Mouse (Mus musculus) intestine, embryonic 15.5 days (tissue): ENCODE measurements around the gene Eipr1. TPM values are rescaled to one million over a fixed set of nuclear protein-coding genes. Genes with fewer than 3 reads are reported as not detected.
A peak's percentile ranks its signal among the peaks of the same experiment; 100 is the strongest.

Experiments used
- ATAC-seq: fragments of 200-750 bp; cut with Nextera tagmentation; 2 replicates; pipeline ENCODE4 v1.8.0; 2017; ENCODE audit warnings: moderate TSS enrichment, moderate library complexity
- H3K27ac ChIP-seq: fragments of 300-500 bp; sonication (generic); 2 replicates; pipeline ENCODE4 v1.5.1; 2015; ENCODE audit warnings: mild to moderate bottlenecking, inconsistent platforms
- H3K27me3 ChIP-seq: fragments of 300-500 bp; sonication (generic); replicated peaks from 2 replicates; pipeline ENCODE4 v1.6.1; 2015; ENCODE audit warnings: inconsistent platforms
- H3K36me3 ChIP-seq: fragments of 300-500 bp; sonication (generic); 2 replicates; pipeline ENCODE4 v1.6.1; 2015; ENCODE audit warnings: inconsistent platforms
- H3K4me1 ChIP-seq: fragments of 300-500 bp; sonication (generic); replicated peaks from 2 replicates; pipeline ENCODE4 v1.6.1; 2015; ENCODE audit warnings: inconsistent platforms
- H3K4me2 ChIP-seq: fragments of 300-500 bp; sonication (generic); replicated peaks from 2 replicates; pipeline ENCODE4 v1.6.1; 2015; ENCODE audit warnings: mild to moderate bottlenecking, inconsistent platforms
- H3K4me3 ChIP-seq: fragments of 300-500 bp; sonication (generic); replicated peaks from 2 replicates; pipeline ENCODE4 v1.5.1; 2015; ENCODE audit warnings: inconsistent platforms
- H3K9ac ChIP-seq: fragments of 300-500 bp; sonication (generic); 2 replicates; pipeline ENCODE4 v1.6.1; 2015; ENCODE audit warnings: inconsistent platforms
- H3K9me3 ChIP-seq: fragments of 300-500 bp; sonication (generic); 2 replicates; pipeline ENCODE4 v1.6.1; 2016; ENCODE audit warnings: inconsistent platforms
- WGBS: fragments of 180-500 bp; shearing (Covaris S2); methylation state at CpG from one replicate; pipeline ENCODE4 v1.1.7; 2015; 5-methylcytosine and 5-hydroxymethylcytosine counted together
- polyA plus RNA-seq: library from polyadenylated mRNA; unstranded; fragments of >200 nt; fragmentation: Nextera tagmentation; extraction: Ambion mirVana; gene quantifications from 2 replicates; pipeline ENCODE4 v1.2.1, GENCODE M21; 2015

The Eipr1 gene
- polyA plus RNA-seq, 1 experiment from 2014 or later = 27.3 TPM

DNA sequence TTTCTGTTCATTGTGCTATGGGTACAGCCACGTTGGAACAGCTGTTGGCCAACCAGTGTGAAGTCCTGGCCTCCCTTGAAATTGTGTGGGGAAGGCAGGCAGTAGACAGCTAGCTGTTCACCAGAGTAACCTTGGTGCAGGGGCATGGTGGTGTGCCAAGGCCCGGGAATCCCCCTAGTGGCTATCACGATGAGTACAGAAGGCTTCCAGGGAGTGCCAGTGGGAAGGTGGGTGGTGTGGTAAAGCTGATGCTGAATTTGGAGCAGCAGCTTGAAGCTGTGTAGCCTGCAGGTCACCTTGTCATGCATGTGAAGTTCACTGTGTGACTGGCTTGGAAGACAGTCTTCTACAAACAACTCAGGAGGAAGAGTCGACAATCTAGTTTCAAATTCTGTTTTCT is 32.8 kb downstream of the Eipr1 start:
- Histone ChIP-seq H3K4me1 (0 out of 2 replicates have a peak, but pooled peaks cover 2% of the 10 kb centered on the region), H3K4me3 (no peak overlapping the region), H3K27me3 (no peaks in the 10 kb centered on the region), H3K9me3 (no peaks in the 10 kb centered on the region), H3K9ac (no peak overlapping the region), H3K36me3 (no peaks in the 10 kb centered on the region), H3K4me2 (no peak overlapping the region), H3K27ac (no peak overlapping the region)
- ATAC-seq = 0 out of 2 replicates have a peak, but pooled peaks have one; percentile 31
- 32% methylated on average over 4 of the region's 4 CpGs for WGBS

DNA sequence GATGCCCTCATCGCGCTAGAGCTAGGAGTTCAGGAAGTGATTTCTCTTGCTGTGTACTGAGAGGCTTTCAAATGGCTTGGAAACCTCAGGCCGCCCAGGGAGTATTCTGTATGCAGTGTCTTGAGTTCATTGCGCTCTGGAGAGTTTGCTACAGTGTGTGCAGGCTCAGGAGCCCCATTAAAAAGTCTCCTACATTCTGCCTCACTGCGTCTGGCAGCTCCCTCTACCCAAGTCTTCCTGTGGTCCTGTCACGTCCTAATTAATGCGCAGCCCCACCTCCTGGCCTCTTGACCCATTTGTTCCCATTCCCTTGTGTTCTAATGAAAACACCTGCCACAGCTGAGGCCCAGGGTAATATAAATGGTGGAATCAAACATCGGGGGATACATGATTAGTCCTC is 33.3 kb downstream of the Eipr1 start:
- H3K27ac ChIP-seq = no peak overlapping the region
- H3K4me2 ChIP-seq = no peak overlapping the region
- H3K27me3 ChIP-seq = no peaks in the 10 kb centered on the region
- ATAC-seq = no peak
- no peak overlapping the region for H3K4me3 ChIP-seq
- no peaks in the 10 kb centered on the region for H3K9me3 ChIP-seq
- no peaks in the 10 kb centered on the region for H3K36me3 ChIP-seq
- 0 out of 2 replicates have a peak, but pooled peaks cover 2% of the 10 kb centered on the region for H3K4me1 ChIP-seq
- 34% methylated on average over 8 of the region's 8 CpGs for WGBS
- H3K9ac ChIP-seq = no peak overlapping the region

DNA sequence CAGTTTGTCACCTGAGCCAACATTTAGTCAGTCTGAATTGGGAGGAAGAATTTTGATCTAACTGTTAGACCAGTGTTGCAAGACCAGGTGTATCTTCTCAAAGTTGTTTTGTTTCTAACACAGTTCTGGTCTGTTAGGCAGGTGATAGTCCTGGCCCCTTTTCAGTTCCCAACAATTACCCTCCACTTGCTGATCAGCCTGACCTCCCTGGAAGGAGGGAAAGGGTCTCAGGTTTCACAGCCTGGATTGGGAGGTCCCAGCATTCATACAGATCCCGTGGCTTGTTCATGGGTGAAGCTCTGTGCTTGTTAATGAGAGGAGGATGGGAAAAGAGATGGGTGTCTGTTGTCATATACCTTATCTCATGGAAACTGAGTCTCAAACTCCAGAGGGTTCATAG is 33.7 kb downstream of the Eipr1 start:
- H3K9me3 ChIP-seq = no peaks in the 10 kb centered on the region
- H3K36me3 ChIP-seq = no peaks in the 10 kb centered on the region
- no peak overlapping the region for H3K9ac ChIP-seq
- ATAC-seq = no peak
- WGBS = 0% methylated on average over 1 of the region's 1 CpGs
- 0 out of 2 replicates have a peak, but pooled peaks cover 2% of the 10 kb centered on the region for H3K4me1 ChIP-seq
- H3K4me3 ChIP-seq = no peak overlapping the region
- H3K27ac ChIP-seq = no peak overlapping the region
- H3K27me3 ChIP-seq = no peaks in the 10 kb centered on the region
- no peak overlapping the region for H3K4me2 ChIP-seq

DNA sequence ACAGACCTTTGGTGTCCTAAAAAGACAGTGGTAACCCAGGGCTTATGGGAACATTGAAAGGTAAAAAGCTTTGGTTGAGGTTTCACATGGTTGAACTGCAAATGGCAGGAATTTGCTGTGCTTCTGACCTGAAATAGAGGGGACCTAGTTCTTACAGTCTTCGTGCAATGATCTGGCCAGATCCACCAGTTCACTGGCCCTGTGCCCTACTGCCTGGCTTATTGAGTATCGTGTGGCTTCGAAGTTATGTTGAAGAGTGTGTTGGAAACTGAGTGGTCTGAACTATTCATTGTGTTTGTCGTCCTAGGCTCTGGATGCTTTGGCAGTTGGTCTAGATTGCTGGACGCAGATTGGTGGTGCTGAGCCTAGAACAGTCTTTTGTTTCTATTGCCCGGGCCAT is 34.7 kb downstream of the Eipr1 start:
- H3K4me1 ChIP-seq = 0 out of 2 replicates have a peak, but pooled peaks cover 2% of the 10 kb centered on the region
- no peak overlapping the region for H3K4me3 ChIP-seq
- ATAC-seq = no peak
- H3K36me3 ChIP-seq = no peaks in the 10 kb centered on the region
- no peak overlapping the region for H3K27ac ChIP-seq
- no peak overlapping the region for H3K4me2 ChIP-seq
- no peaks in the 10 kb centered on the region for H3K27me3 ChIP-seq
- H3K9ac ChIP-seq = no peak overlapping the region
- 92% methylated on average over 6 of the region's 6 CpGs for WGBS
- H3K9me3 ChIP-seq = no peaks in the 10 kb centered on the region

DNA sequence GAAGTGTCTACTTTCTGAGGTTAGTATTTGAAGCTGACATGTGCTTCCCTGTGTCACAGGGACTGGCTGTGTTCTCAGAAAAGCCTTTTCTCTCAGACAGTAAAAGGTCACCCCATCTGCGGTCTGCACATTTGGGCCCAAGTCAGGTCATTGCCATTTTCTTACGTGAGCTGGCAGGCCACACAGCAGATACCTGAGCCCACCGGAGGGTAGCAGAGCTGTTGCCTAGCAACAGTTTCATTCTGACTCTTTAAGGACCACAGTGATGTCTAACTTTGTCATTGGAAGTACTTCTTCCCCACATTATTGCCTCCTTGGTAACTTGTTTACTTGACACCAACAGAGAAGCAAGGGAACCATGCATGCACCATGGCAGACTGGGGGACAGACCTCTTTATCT is 41.0 kb downstream of the Eipr1 start:
- H3K9ac ChIP-seq = no peak overlapping the region
- no peak overlapping the region for H3K4me2 ChIP-seq
- H3K9me3 ChIP-seq = no peaks in the 10 kb centered on the region
- no peak overlapping the region for H3K4me3 ChIP-seq
- WGBS = 69% methylated on average over 3 of the region's 3 CpGs
- H3K27ac ChIP-seq = no peak overlapping the region
- H3K36me3 ChIP-seq = no peaks in the 10 kb centered on the region
- H3K4me1 ChIP-seq = no peaks in the 10 kb centered on the region
- H3K27me3 ChIP-seq = no peaks in the 10 kb centered on the region
- no peak for ATAC-seq

DNA sequence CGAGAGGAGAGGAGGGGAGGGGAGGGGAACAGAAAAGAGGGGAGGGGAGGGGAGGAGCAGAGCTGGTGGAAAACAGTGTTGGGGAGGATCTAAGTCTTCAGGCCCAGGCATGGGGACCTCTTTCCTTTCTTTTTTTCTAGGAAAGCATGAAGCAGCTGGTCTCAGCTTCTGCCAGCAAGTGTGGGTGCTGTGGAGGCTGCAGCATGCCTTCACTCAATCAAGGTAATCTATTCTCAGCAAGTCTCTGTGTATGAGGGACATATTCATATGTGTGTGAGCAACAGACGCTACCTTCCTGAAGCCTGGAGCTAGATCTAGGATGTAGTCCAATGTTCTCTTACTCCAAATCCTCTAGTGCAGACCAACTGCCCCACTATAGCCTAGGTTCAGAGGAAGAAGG is 42.1 kb downstream of the Eipr1 start:
- 61% methylated on average over 2 of the region's 2 CpGs for WGBS
- H3K9ac ChIP-seq = no peak overlapping the region
- H3K4me3 ChIP-seq = no peak overlapping the region
- H3K27me3 ChIP-seq = no peaks in the 10 kb centered on the region
- no peaks in the 10 kb centered on the region for H3K9me3 ChIP-seq
- H3K36me3 ChIP-seq = no peaks in the 10 kb centered on the region
- H3K4me1 ChIP-seq = no peaks in the 10 kb centered on the region
- ATAC-seq = no peak
- H3K4me2 ChIP-seq = no peak overlapping the region
- no peak overlapping the region for H3K27ac ChIP-seq

DNA sequence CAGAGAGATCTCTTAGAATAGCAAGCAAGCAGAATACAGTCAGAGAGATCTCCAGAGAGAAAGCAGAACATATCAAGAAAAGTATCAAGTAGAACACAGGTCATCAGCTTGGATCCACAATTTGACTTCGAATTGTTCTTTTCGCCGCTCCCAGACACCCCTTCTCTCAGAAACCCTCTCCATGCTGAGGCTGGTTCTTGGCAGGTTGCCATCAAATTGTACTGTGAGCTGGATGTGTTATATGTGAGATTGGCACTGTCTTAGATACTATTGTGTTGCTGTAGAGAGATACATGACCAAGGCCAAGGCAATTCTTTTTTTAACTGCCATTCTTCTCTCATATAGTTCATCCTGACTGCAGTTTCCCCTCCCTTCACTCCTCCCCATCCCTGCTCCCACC is 43.4 kb downstream of the Eipr1 start:
- no peaks in the 10 kb centered on the region for H3K27me3 ChIP-seq
- H3K4me1 ChIP-seq = 0 out of 2 replicates have a peak, but pooled peaks cover 1% of the 10 kb centered on the region
- no peak overlapping the region for H3K4me3 ChIP-seq
- no peaks in the 10 kb centered on the region for H3K9me3 ChIP-seq
- H3K27ac ChIP-seq = no peak overlapping the region
- no peak for ATAC-seq
- 91% methylated on average over 3 of the region's 3 CpGs for WGBS
- H3K4me2 ChIP-seq = no peak overlapping the region
- H3K9ac ChIP-seq = no peak overlapping the region
- H3K36me3 ChIP-seq = no peaks in the 10 kb centered on the region

DNA sequence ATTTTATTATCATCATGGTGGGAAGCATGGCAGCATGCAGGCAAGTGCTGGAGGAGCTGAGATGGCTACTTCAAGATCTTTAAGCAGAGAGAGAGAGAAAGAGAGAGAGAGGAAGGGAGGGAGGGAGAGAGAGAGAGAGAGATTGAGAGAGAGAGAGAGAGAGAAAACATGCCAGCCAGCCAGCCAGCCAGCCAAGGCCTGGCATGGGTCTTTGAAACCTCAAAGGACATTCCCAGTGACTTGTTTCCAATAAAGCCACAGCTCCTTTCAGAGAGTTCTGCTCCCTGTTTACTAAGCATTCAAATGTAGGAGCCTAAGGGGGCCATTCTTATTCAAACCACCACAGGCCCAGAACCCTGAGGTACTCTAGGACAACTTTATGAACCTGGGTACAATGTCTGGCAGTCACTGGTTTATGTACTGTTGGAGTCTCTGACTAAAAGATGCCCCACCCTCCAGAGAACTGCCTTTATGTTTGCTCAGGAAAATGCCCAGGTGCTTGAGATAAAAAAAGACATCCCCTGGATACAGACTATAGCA is 45.3 kb downstream of the Eipr1 start:
- ATAC-seq = no peak
- Histone ChIP-seq H3K4me3 (no peak overlapping the region), H3K27ac (no peak overlapping the region), H3K9me3 (no peaks in the 10 kb centered on the region), H3K27me3 (no peaks in the 10 kb centered on the region), H3K36me3 (no peaks in the 10 kb centered on the region), H3K4me2 (no peak overlapping the region), H3K4me1 (0 out of 2 replicates have a peak, but pooled peaks cover 4% of the 10 kb centered on the region), H3K9ac (no peak overlapping the region)

DNA sequence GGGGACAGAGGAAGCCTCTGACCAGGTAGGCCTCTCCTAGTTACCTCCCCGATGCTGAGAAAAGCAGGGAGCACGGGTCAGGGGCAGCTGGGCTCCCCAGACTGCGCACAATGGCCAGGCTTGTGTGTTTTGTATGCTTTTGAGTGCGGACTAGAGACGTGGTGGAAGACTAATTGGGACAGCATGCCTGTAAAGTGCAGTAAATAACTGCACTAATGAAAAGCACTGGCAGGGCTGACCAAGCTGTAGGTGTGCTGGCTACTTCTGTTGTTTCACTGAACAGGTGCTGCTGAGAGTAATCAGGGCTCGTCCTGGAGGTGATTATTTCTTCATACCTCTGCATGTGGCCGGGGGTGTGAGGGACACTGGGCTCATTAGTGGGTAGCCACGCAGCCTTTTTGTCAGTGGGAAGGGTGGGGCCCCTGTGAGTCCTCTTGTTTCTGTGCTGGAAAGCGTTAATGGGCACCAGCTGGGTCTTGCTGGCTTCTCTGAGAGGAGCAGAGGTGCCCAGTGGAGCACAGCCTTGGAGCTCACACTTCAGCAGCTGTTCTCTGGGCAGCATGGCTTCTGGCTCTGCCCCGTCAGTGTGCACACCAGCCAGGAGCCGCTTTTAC is 48.3 kb downstream of the Eipr1 start:
- H3K27ac ChIP-seq = no peak overlapping the region
- ATAC-seq = no peak

DNA sequence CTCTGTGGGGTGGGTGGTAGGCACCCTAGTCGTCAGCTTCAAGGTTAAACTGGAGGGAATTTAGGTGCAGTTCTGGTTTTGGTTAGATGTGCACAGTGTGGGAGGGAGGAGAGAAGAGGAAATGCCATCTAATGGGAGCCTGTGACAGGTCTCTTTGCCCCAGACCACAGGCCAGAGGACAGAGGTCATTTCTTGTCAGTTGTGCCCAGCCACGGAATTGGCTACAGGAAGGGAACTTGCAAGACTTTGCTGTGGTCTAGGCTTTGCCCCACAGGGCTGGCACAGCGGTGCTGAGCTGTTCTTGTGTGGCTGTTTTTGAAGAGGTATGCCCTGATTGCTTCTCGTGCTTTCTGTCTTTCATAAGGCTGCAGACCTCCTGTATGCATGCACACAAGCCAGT is 48.8 kb downstream of the Eipr1 start:
- no peak for ATAC-seq
- Histone ChIP-seq H3K9ac (no peak overlapping the region), H3K4me1 (peaks cover 14% of the 10 kb centered on the region), H3K36me3 (no peaks in the 10 kb centered on the region), H3K27ac (no peak overlapping the region), H3K4me2 (no peak overlapping the region), H3K9me3 (no peaks in the 10 kb centered on the region), H3K27me3 (no peaks in the 10 kb centered on the region), H3K4me3 (no peak overlapping the region)
- WGBS = 64% methylated on average over 4 of the region's 4 CpGs

More for the DNA sequence above, 48.3 kb downstream of the Eipr1 start:
- Histone ChIP-seq H3K4me2 (no peak overlapping the region), H3K9ac (no peak overlapping the region), H3K27me3 (no peaks in the 10 kb centered on the region), H3K4me3 (no peak overlapping the region), H3K4me1 (peaks cover 9% of the 10 kb centered on the region; the same call in 1 of the 2 replicates), H3K36me3 (no peaks in the 10 kb centered on the region), H3K9me3 (no peaks in the 10 kb centered on the region)
- 70% methylated on average over 11 of the region's 11 CpGs for WGBS

DNA sequence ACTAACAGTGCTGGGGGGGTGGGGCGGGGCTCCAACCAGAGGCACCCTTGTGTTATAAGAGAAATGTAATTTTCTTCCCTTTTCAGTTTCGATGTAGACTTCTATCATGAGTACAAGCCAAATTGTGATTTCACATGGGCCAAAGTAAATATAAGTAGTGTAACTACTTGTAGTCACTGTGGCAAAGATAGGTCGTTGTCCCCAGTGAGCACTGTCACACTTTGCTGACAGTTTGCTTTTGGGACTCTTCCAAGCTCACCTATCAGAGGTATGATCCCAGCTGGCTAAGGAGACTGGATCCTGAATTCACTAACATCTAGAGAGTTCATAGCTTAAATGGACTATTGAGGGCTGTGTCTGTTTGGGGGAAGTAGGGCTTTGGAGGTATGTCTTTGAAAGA is 49.3 kb downstream of the Eipr1 start:
- no peak for ATAC-seq
- H3K27ac ChIP-seq = no peak overlapping the region
- H3K27me3 ChIP-seq = no peaks in the 10 kb centered on the region
- H3K4me3 ChIP-seq = no peak overlapping the region
- 78% methylated on average over 3 of the region's 3 CpGs for WGBS
- H3K4me2 ChIP-seq = no peak overlapping the region
- no peaks in the 10 kb centered on the region for H3K9me3 ChIP-seq
- H3K9ac ChIP-seq = no peak overlapping the region
- H3K4me1 ChIP-seq = peaks cover 15% of the 10 kb centered on the region
- no peaks in the 10 kb centered on the region for H3K36me3 ChIP-seq

DNA sequence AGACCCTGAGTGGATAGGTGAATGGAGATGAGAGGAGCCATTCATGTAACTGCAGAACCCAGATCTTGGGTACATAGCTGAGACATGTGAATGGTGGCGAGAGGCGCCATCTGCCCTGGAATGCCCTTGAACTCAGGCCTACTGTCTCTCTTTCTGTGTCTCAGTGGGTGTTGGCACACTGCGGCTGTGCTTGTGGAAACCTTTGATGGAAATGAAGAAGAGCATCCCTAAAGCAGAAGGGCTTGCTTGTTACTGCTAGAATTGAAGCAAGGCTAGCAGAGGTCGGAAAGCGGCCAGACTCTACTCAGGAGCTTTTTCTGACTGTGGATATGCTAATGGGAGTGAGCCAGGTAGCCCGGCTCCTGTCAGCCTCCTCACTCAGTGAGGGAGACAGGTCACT is 50.1 kb downstream of the Eipr1 start:
- Histone ChIP-seq H3K27me3 (no peaks in the 10 kb centered on the region), H3K9ac (no peak overlapping the region), H3K4me1 (peaks cover 15% of the 10 kb centered on the region), H3K9me3 (no peaks in the 10 kb centered on the region), H3K27ac (no peak overlapping the region), H3K4me3 (no peak overlapping the region), H3K36me3 (no peaks in the 10 kb centered on the region), H3K4me2 (no peak overlapping the region)
- WGBS = 89% methylated on average over 6 of the region's 6 CpGs
- no peak for ATAC-seq

DNA sequence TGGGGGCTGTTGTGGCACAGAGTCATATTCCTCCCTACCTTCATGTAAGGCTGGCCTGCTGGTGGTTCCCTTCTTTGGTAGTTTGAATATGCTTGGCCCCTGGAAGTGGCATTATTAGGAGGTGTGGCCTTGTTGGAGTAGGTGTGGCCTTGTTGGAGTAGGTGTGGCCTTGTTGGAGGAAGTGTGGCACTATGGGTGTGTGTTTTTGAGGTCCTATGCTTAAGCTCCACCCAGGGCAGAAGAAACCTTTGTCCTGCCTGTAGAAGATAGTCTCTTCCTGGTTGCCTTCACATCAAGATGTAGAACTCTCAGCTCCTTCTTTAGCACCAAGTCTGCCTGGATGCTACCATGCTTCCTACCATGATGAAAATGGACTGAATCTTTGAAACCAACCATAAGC is 51.4 kb downstream of the Eipr1 start:
- H3K27me3 ChIP-seq = no peaks in the 10 kb centered on the region
- no peak overlapping the region for H3K4me3 ChIP-seq
- no peaks in the 10 kb centered on the region for H3K9me3 ChIP-seq
- peak; percentile 42; the same call in 1 of the 2 replicates for ATAC-seq
- no peak overlapping the region for H3K4me2 ChIP-seq
- H3K27ac ChIP-seq = no peak overlapping the region
- no peaks in the 10 kb centered on the region for H3K36me3 ChIP-seq
- H3K9ac ChIP-seq = no peak overlapping the region
- H3K4me1 ChIP-seq = peaks cover 15% of the 10 kb centered on the region
